Mouse (Mus musculus) 416B (cell line): ENCODE data around the gene Inka2.

Experiments used
- DNase-seq: peaks from one replicate; pipeline ENCODE4 v3.0.0; 2011; ENCODE audit warnings: low read depth

Inka2 gene

GRCm38 (mm10) chr3:105697148-105697441 is 7.3 kb upstream of the Inka2 start:
- no peak for DNase-seq

GRCm38 (mm10) chr3:105698311-105698710 is 6.1 kb upstream of the Inka2 start:
- DNase-seq: no peak

- no peak for DNase-seq
Observed at GRCm38 (mm10) chr3:105699241-105699933, 5.0 kb upstream of the Inka2 start.

- peak; percentile 71 for DNase-seq
Observed at GRCm38 (mm10) chr3:105700786-105701185, 3.6 kb upstream of the Inka2 start.

DNA sequence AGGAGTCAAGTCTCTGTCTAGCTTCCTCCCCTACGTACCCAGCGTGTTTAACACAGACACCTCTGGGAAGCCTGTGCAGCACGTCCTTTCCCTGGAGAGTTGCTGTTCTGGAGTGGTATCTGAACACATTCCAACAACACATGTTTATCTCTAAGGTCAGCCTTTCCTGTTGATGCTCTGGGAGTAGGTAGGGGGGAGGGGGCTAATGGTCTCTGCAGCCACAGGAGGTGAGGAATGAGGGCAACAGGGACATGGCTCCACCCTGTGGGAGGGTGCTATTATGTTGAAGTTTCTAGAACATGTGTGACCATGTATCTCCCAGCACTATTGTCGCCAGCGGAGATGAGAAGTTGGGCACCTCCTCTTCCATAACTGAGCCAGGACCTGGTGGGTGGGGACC is 3.0 kb upstream of the Inka2 start:
- DNase-seq: no peak

- no peak for DNase-seq
Observed at GRCm38 (mm10) chr3:105703571-105703970, 828 bp upstream of the Inka2 start.

- DNase-seq: peak; percentile 55
Observed at GRCm38 (mm10) chr3:105705061-105705549, 706 bp downstream of the Inka2 start.

- DNase-seq: no peak
Observed at GRCm38 (mm10) chr3:105705561-105705960, 1.2 kb downstream of the Inka2 start.

DNA sequence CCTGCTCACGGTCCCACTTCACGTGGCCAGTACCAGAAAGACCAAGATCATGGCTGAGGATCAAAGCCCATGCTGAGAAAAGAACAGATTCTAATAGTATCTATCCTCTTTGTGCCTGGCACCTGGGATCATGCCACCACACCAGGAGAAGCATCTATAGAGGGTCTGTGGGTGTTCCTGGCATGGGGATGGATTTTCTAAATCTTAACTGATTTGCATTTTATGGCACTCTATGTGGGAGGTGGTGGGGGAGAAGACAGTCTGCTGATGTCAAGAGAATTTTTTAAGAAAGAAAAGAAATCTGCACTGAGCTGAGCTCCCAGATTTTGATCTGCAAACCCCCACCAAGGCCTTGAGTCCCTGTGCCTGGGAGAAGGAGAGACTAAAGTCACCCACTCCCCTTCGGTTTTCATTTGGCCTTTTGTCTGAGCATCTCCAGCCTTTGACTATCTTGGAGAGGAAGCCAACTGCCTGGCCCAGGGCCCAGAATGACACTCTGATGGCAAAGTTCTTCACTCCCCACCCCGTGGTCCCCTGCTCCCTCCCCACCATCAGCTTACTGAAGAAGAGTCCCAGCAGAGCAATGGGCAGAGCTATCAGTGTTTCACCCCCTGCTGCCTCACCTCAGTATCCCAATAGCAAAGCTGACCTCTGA is 2.1 kb downstream of the Inka2 start:
- DNase-seq: no peak

DNA sequence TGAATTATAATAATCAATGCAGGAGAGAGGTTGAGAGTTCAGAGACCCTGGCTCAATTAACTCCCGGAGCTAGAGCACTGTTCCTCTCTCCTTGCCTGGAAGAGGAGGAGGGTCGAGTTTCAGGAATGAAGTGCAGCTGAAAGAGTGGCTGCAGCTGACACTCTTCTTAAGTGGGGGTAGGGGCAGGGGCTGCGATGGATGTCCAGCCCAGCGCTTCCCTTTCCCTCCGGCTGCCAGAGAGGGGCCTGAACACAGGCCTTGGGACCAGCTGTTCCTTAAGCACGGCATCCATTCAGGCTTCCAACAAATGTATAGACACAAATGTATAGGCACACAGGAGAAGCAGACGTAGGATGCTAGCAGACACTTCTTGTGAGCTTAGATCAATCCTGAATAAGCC is 3.2 kb downstream of the Inka2 start:
- DNase-seq: no peak

DNA sequence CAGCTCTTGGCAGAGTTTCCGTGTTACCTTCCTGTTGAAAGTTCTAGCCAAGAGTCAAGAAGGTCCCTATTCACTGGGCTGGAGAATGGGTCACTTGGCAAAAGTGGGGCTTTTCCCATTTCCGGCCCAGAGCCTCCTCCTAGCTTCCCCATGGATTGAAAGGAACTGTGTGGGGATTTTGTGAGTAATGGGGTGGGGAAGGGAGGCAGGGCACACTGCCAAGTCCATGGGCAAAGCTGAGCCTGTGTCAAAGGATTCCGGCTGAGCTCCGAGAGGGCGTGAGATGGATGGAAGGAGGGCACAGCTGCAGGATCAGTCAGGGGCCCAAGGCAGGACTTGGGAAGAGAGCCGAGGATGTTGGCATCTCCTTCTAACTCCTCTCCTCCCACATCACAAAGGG is 5.8 kb downstream of the Inka2 start:
- DNase-seq: no peak

- no peak for DNase-seq
Observed at GRCm38 (mm10) chr3:105711741-105712140, 7.3 kb downstream of the Inka2 start.

GRCm38 (mm10) chr3:105712827-105713226 is 8.4 kb downstream of the Inka2 start:
- DNase-seq: no peak

- no peak for DNase-seq
Observed at GRCm38 (mm10) chr3:105714091-105714819, 9.9 kb downstream of the Inka2 start.

GRCm38 (mm10) chr3:105714820-105715167 is 10.4 kb downstream of the Inka2 start:
- no peak for DNase-seq

- no peak for DNase-seq
Observed at GRCm38 (mm10) chr3:105716353-105717000, 12.1 kb downstream of the Inka2 start.

DNA sequence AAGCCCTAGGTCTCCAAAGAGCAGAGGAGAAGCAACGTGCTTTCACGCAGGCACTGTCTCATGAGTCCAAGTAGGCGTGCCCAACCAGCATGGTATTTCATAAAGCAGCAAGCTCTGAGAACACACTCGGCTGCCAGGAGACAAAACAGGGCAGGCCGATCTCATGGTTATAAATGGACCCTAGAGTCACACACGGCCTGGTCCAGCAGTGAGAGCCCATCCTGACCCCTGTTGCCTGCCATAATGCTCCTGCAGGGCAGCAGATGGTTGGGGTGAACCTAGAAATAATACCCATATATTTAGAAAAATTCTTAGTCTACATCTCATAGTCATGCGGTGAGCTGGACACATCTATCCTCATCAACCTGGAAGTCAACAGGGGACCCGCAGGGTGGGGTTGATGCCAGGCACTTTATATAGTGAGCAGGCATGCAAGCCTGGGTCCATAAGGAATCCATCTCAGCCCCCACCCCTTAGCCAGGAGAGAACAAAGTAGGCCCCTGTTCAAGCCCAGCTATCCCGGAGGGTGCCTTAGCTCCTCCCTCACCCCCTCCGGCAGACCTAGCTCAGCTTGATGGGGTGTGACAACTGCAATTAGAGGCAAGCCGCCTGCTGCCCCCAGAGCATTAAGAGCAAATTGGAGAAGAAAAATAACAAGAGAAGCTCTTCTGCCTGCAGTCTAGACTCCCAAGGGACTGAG is 13.6 kb downstream of the Inka2 start:
- no peak for DNase-seq

DNA sequence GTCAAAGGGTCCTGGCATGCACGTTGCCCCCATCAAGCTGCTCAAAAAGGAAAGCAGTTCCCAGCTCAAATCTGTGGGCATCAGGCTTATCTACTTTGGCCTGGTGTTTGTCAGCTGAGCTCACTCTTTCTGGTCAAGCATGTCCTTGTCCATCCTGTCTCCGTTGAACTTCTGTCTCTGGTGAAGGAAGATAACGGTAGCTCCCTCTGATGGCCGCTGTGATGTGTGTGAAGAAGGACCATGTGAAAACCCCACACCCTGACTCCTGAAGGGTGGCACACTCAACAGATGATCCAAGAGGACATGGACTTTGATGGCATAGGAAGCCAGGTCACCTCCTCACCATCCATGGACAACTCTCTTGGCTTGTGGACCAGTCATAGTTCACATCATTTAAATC is 14.3 kb downstream of the Inka2 start:
- DNase-seq: peak; percentile 65

DNA sequence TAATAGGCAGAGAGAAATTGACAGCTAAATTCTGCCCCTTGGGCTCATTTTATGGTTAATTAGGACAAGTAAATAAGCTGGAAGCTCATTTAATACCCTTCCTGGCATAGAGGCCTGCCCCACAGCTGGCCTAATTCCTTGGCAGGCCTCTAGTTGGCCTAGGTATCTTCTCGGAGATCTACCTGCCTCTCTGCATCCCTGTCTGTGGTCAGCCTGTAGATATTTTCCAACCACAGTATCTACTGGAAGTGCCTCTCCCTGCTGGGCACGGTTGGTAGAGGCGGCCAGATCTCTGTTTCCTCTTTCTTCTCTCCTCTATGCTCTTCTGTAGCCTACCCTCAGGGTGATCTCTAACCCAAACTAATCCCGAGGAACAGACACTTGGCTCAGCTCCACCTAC is 15.6 kb downstream of the Inka2 start:
- DNase-seq: no peak

- DNase-seq: no peak
Observed at GRCm38 (mm10) chr3:105720514-105720913, 16.1 kb downstream of the Inka2 start.

DNA sequence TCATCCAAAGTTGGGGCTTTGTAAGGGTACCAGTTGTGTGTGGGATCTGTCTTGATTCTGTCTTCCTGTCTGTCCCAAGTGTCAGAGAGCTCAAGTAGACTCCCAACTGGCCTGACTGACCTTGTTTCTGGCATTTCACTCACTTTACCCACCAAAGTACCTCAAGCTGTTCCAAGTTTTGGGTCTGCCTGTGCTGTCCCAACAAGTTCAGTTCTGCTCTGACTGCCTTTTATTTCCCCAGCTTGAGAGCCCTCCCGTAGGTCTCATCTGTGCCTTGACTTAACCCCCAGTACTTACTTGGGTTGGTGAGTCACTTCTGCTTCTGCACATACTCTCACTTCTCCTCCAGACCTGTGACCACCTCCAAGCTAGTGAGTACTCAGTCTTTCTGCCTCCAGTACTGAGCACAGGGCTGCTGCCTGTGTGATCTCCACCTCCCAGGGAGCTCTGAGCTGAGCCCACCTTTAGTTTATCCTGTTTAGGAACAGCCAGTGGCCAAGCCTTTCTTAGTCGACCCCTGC is 17.3 kb downstream of the Inka2 start:
- peak; percentile 52 for DNase-seq

DNA sequence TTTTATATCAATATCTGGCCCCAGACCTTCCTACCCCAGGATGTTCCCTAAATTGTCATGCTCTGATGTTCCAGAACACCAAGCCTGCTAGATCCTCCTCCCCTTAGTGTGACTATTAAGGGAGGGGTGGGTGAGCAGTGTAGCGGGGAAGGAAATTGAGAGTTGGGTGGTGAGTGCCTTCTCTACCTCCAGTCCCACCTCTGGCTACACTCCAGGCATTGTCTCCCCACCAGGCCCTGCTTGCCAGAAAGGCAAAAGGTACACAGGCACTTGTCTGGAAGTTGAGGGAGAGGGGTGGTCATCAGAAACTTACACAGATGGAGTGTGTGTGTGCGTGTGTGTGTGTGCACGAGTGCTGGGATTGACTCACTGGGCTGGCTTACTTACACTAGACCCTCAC is 18.1 kb downstream of the Inka2 start:
- no peak for DNase-seq
